In the genomic region with DNA sequence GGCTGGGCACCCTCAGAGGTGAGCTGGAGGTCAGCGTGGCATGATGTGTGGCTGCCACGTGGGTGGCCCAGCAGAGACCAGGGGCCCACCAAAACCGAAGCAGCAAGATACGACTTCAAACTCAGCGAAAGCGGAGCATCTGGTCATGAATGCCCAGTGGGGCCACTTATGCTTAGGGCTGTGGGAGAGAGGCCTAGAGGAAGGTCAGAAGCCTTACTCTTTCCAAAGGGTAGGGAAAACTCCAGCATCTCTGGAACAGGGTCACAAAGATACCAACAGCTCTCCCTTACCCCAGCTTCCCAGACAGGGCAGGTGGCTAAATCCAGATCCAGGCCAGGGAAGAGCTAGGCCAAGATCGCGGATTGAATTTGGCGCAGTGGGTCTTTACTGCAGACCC, we compare ENCODE assay signal across 10 mouse cellular contexts. TPM values are rescaled to one million over a fixed set of nuclear protein-coding genes. Genes with fewer than 3 reads are reported as not detected.
A peak's percentile ranks its signal among the peaks of the same experiment; 100 is the strongest.
DNase-seq lines count a peak whose midpoint lies in the region; ATAC-seq and TF ChIP-seq lines count a peak whose summit lies in the region.
"Had no signal": no experiment of that assay in that cellular context is flagged by ENCODE, and none has a peak within 500 bp of the region (broad histone marks: within the 10 kb centered on the region; RNA-seq: fewer than 3 reads in every experiment).

No protein-coding gene starts in this region.

- peak overlapping the region; percentile 18 for H3K27ac ChIP-seq in heart, embryonic 11.5 days (ENCODE audit: low read depth, low read length)
- peak overlapping the region; percentile 96 for H3K27ac ChIP-seq in forebrain, embryonic 13.5 days
- H3K27ac ChIP-seq in limb, embryonic 15.5 days = peak overlapping the region; percentile 38; the same call in 1 of the 2 replicates

- peak overlapping the region; percentile 52; the same call in 1 of the 2 replicates for H3K9ac ChIP-seq in heart, embryonic 11.5 days (ENCODE audit: low read depth, low read length)
- peak overlapping the region; percentile 97 for H3K9ac ChIP-seq in forebrain, embryonic 13.5 days
- no peak overlapping the region for H3K9ac ChIP-seq in limb, embryonic 15.5 days
- H3K9ac ChIP-seq: liver, postnatal 0 days had no signal

- ATAC-seq in heart, embryonic 11.5 days (replicated peaks; ENCODE audit: insufficient number of reproducible peaks, low FRiP score, low TSS enrichment) = no peak
- ATAC-seq in forebrain, embryonic 13.5 days = no peak
- ATAC-seq in limb, embryonic 15.5 days (ENCODE audit: insufficient number of reproducible peaks, low FRiP score, low TSS enrichment, low read depth) = no peak
- ATAC-seq in frontal cortex, adult (ENCODE audit: low TSS enrichment) = no peak
- no peak for ATAC-seq in monocyte, adult 5-6 weeks (replicated peaks; ENCODE audit: insufficient number of reproducible peaks, low FRiP score, low TSS enrichment, poor library complexity, severe bottlenecking)
- ATAC-seq: liver, postnatal 0 days had no signal

- 61% methylated on average over 9 of the region's 9 CpGs for WGBS in heart, embryonic 11.5 days (ENCODE audit: insufficient replicate concordance)
- 33% methylated on average over 9 of the region's 9 CpGs for WGBS in forebrain, embryonic 13.5 days
- WGBS in limb, embryonic 15.5 days = 50% methylated on average over 9 of the region's 9 CpGs

- DNase-seq in heart, postnatal 4 days = no peak
- DNase-seq in urinary bladder, postnatal 14 days (ENCODE audit: low spot score) = no peak
- DNase-seq: kidney, adult 9 months; liver, postnatal 0 days had no signal

- TF ChIP-seq CTCF in E14TG2a.4 (conservative IDR thresholded peaks at IDR 0.05; ENCODE audit: low read length) = no peak

- no peaks in the 10 kb centered on the region for H3K9me3 ChIP-seq in heart, embryonic 11.5 days (replicated peaks; ENCODE audit: control insufficient read depth, low read length)
- H3K9me3 ChIP-seq in E14TG2a.4 (ENCODE audit: low read length) = no peaks in the 10 kb centered on the region
- H3K9me3 ChIP-seq in forebrain, embryonic 13.5 days (replicated peaks) = no peaks in the 10 kb centered on the region
- H3K9me3 ChIP-seq in limb, embryonic 15.5 days = no peaks in the 10 kb centered on the region

- no peak overlapping the region for H3K4me3 ChIP-seq in heart, embryonic 11.5 days (ENCODE audit: low read depth, low read length)
- peak overlapping the region; percentile 84 for H3K4me3 ChIP-seq in E14TG2a.4 (replicated peaks; ENCODE audit: low read length)
- peak overlapping the region; percentile 81 for H3K4me3 ChIP-seq in forebrain, embryonic 13.5 days
- 0 out of 2 replicates have a peak overlapping the region, but pooled peaks have one; percentile 2 for H3K4me3 ChIP-seq in limb, embryonic 15.5 days

- H3K27me3 ChIP-seq in heart, embryonic 11.5 days (ENCODE audit: control insufficient read depth, insufficient read depth, low read length) = peaks cover 3% of the 10 kb centered on the region; the same call in 1 of the 2 replicates
- H3K27me3 ChIP-seq in E14TG2a.4 (ENCODE audit: insufficient read depth, low read length) = no peaks in the 10 kb centered on the region
- H3K27me3 ChIP-seq in forebrain, embryonic 13.5 days = no peaks in the 10 kb centered on the region
- H3K27me3 ChIP-seq in limb, embryonic 15.5 days = no peaks in the 10 kb centered on the region

- peak overlapping the region; percentile 96 for H3K4me2 ChIP-seq in heart, embryonic 11.5 days
- H3K4me2 ChIP-seq in forebrain, embryonic 13.5 days = peak overlapping the region; percentile 98
- peak overlapping the region; percentile 94; the same call in 1 of the 2 replicates for H3K4me2 ChIP-seq in limb, embryonic 15.5 days

- peaks cover 6% of the 10 kb centered on the region; the same call in 1 of the 2 replicates for H3K36me3 ChIP-seq in heart, embryonic 11.5 days (ENCODE audit: control insufficient read depth, insufficient read depth, low read length)
- H3K36me3 ChIP-seq in E14TG2a.4 (ENCODE audit: insufficient read depth, low read length) = peaks cover 60% of the 10 kb centered on the region
- peaks cover 47% of the 10 kb centered on the region for H3K36me3 ChIP-seq in forebrain, embryonic 13.5 days (ENCODE audit: poor library complexity, severe bottlenecking)
- peaks cover 26% of the 10 kb centered on the region for H3K36me3 ChIP-seq in limb, embryonic 15.5 days

- peaks cover 52% of the 10 kb centered on the region for H3K4me1 ChIP-seq in heart, embryonic 11.5 days (ENCODE audit: control insufficient read depth, insufficient read depth, low read length)
- peaks cover 86% of the 10 kb centered on the region for H3K4me1 ChIP-seq in E14TG2a.4 (replicated peaks; ENCODE audit: low read depth, low read length)
- peaks cover 75% of the 10 kb centered on the region for H3K4me1 ChIP-seq in forebrain, embryonic 13.5 days
- H3K4me1 ChIP-seq in limb, embryonic 15.5 days = peaks cover 64% of the 10 kb centered on the region

RNA-seq across cellular contexts. Expression of a gene that starts 4.1 kb away (rescaled TPM):
- 77.0 and 80.4 TPM in 2 replicates for polyA plus RNA-seq in heart, embryonic 11.5 days (2014; fragmentation: Nextera tagmentation; extraction: Ambion mirVana)
- total RNA-seq in heart, postnatal 4 days (2021) = 100 to 1,000 TPM in 1 of 2 experiments, 10 to 100 TPM in 1; 96.8 to 101 TPM
- polyA plus RNA-seq in forebrain, embryonic 13.5 days (2015; fragmentation: Nextera tagmentation; extraction: Ambion mirVana) = 243 and 274 TPM in 2 replicates
- polyA plus RNA-seq in limb, embryonic 15.5 days (2015; fragmentation: Nextera tagmentation; extraction: Ambion mirVana) = 83.2 and 91.4 TPM in 2 replicates
- total RNA-seq in monocyte, adult 5-6 weeks (2017) = 1.2 to 9.7 TPM (median 2.7 TPM) in 3 replicates

RNA-seq across cellular contexts. Expression of a gene that starts 8.6 kb away (rescaled TPM):
- polyA plus RNA-seq in heart, embryonic 11.5 days (2014; fragmentation: Nextera tagmentation; extraction: Ambion mirVana) = 0.25 and 0.46 TPM in 2 replicates
- under 1 TPM in 1 of 2 experiments, not detected in 1; 0.14 TPM for total RNA-seq in heart, postnatal 4 days (2021)
- 0.37 and 0.45 TPM in 2 replicates for polyA plus RNA-seq in forebrain, embryonic 13.5 days (2015; fragmentation: Nextera tagmentation; extraction: Ambion mirVana)
- polyA plus RNA-seq in limb, embryonic 15.5 days (2015; fragmentation: Nextera tagmentation; extraction: Ambion mirVana) = 0.37 and 0.55 TPM in 2 replicates
- total RNA-seq in monocyte, adult 5-6 weeks (2017) = 0.48 TPM in 1 of 3 replicates, not detected in the others
- polyA plus RNA-seq: liver, postnatal 0 days had no signal

RNA-seq across cellular contexts. Expression of a gene that starts 9.7 kb away (rescaled TPM):
- polyA plus RNA-seq in heart, embryonic 11.5 days (2014; fragmentation: Nextera tagmentation; extraction: Ambion mirVana) = 41.2 and 41.9 TPM in 2 replicates
- total RNA-seq in heart, postnatal 4 days (2021) = 10 to 100 TPM; 23.7 to 26.1 TPM
- 40.5 and 50.9 TPM in 2 replicates for polyA plus RNA-seq in forebrain, embryonic 13.5 days (2015; fragmentation: Nextera tagmentation; extraction: Ambion mirVana)
- polyA plus RNA-seq in limb, embryonic 15.5 days (2015; fragmentation: Nextera tagmentation; extraction: Ambion mirVana) = 75.0 TPM in 2 replicates
- 1.5 to 6.5 TPM in 2 of 3 replicates, not detected in the other for total RNA-seq in monocyte, adult 5-6 weeks (2017)

RNA-seq across cellular contexts. Expression of a gene that starts 9.9 kb away (rescaled TPM):
- polyA plus RNA-seq in heart, embryonic 11.5 days (2014; fragmentation: Nextera tagmentation; extraction: Ambion mirVana) = 4.7 and 5.0 TPM in 2 replicates
- 1 to 10 TPM; 4.5 to 5.0 TPM for total RNA-seq in heart, postnatal 4 days (2021)
- 3.0 and 4.3 TPM in 2 replicates for polyA plus RNA-seq in forebrain, embryonic 13.5 days (2015; fragmentation: Nextera tagmentation; extraction: Ambion mirVana)
- polyA plus RNA-seq in limb, embryonic 15.5 days (2015; fragmentation: Nextera tagmentation; extraction: Ambion mirVana) = 38.9 and 40.8 TPM in 2 replicates
- total RNA-seq in monocyte, adult 5-6 weeks (2017) = 2.7 to 3.3 TPM (median 3.2 TPM) in 3 replicates

RNA-seq across cellular contexts. Expression of a gene that starts 18.6 kb away (rescaled TPM):
- 31.3 and 32.9 TPM in 2 replicates for polyA plus RNA-seq in heart, embryonic 11.5 days (2014; fragmentation: Nextera tagmentation; extraction: Ambion mirVana)
- 10 to 100 TPM; 21.3 to 23.3 TPM for total RNA-seq in heart, postnatal 4 days (2021)
- 52.8 and 58.5 TPM in 2 replicates for polyA plus RNA-seq in forebrain, embryonic 13.5 days (2015; fragmentation: Nextera tagmentation; extraction: Ambion mirVana)
- polyA plus RNA-seq in limb, embryonic 15.5 days (2015; fragmentation: Nextera tagmentation; extraction: Ambion mirVana) = 39.9 and 40.2 TPM in 2 replicates
- 27.1 to 41.0 TPM (median 35.1 TPM) in 3 replicates for total RNA-seq in monocyte, adult 5-6 weeks (2017)

Comparison
In these comparisons a context has a peak if more than half of its experiments do, and no peak if none do; other contexts are left out.
1. H3K27ac ChIP-seq: peak in every context shown above with its lines; median percentile 96 in forebrain, embryonic 13.5 days; 38 in limb, embryonic 15.5 days; 18 in heart, embryonic 11.5 days.